Mouse (Mus musculus): ENCODE data around the gene Ankrd39. TPM values are rescaled to one million over a fixed set of nuclear protein-coding genes. Genes with fewer than 3 reads are reported as not detected.

Ankrd39 gene
- polyA plus RNA-seq, 1 experiment = 22.1 TPM

- TF ChIP-seq CTCF (IDR thresholded peaks at IDR 0.05; ENCODE audit: insufficient read depth, low read length) (no peak), POLR2A (IDR thresholded peaks at IDR 0.05; ENCODE audit: borderline replicate concordance, extremely low read depth, low read depth, low read length) (no peak)
- H3K4me3 ChIP-seq (replicated peaks; ENCODE audit: extremely low read depth, low read depth, low read length) = no peak overlapping the region
- H3K4me1 ChIP-seq (ENCODE audit: control insufficient read depth, insufficient read depth, low read length) = 0 out of 2 replicates have a peak, but pooled peaks cover 6% of the 10 kb centered on the region
- 56% methylated on average over 8 of the region's 8 CpGs for WGBS
- DNase-seq = no peak
These were observed 1.5 kb upstream of the Ankrd39 start for GRCm38 (mm10) chr1:36548771-36549170.

GRCm38 (mm10) chr1:36547981-36548598, 845 bp upstream of the Ankrd39 start:
- TF ChIP-seq CTCF (IDR thresholded peaks at IDR 0.05; ENCODE audit: insufficient read depth, low read length) (no peak), POLR2A (IDR thresholded peaks at IDR 0.05; ENCODE audit: borderline replicate concordance, extremely low read depth, low read depth, low read length) (no peak)
- H3K4me3 ChIP-seq (replicated peaks; ENCODE audit: extremely low read depth, low read depth, low read length) = no peak overlapping the region
- WGBS = 35% methylated on average over 9 of the region's 9 CpGs
- 0 out of 2 replicates have a peak, but pooled peaks cover 6% of the 10 kb centered on the region for H3K4me1 ChIP-seq (ENCODE audit: control insufficient read depth, insufficient read depth, low read length)
- no peak for DNase-seq

GRCm38 (mm10) chr1:36545845-36546600, 1.2 kb downstream of the Ankrd39 start:
- TF ChIP-seq POLR2A (IDR thresholded peaks at IDR 0.05; ENCODE audit: borderline replicate concordance, extremely low read depth, low read depth, low read length) (no peak), CTCF (IDR thresholded peaks at IDR 0.05; ENCODE audit: insufficient read depth, low read length) (no peak)
- DNase-seq = no peak
- Histone ChIP-seq H3K4me3 (replicated peaks; ENCODE audit: extremely low read depth, low read depth, low read length) (peak overlapping the region; percentile 68), H3K4me1 (ENCODE audit: control insufficient read depth, insufficient read depth, low read length) (0 out of 2 replicates have a peak, but pooled peaks cover 6% of the 10 kb centered on the region)
- WGBS = 69% methylated on average over 19 of the region's 19 CpGs

- no peak for DNase-seq
- 80% methylated on average over 2 of the region's 2 CpGs for WGBS
- Histone ChIP-seq H3K4me3 (replicated peaks; ENCODE audit: extremely low read depth, low read depth, low read length) (no peak overlapping the region), H3K4me1 (ENCODE audit: control insufficient read depth, insufficient read depth, low read length) (0 out of 2 replicates have a peak, but pooled peaks cover 6% of the 10 kb centered on the region)
- TF ChIP-seq POLR2A (IDR thresholded peaks at IDR 0.05; ENCODE audit: borderline replicate concordance, extremely low read depth, low read depth, low read length) = no peak
- no peak for TF ChIP-seq CTCF (IDR thresholded peaks at IDR 0.05; ENCODE audit: insufficient read depth, low read length)
These were observed 1.9 kb downstream of the Ankrd39 start for GRCm38 (mm10) chr1:36545382-36545781.

GRCm38 (mm10) chr1:36542925-36543324, 4.3 kb downstream of the Ankrd39 start:
- TF ChIP-seq POLR2A (IDR thresholded peaks at IDR 0.05; ENCODE audit: borderline replicate concordance, extremely low read depth, low read depth, low read length) (no peak), CTCF (IDR thresholded peaks at IDR 0.05; ENCODE audit: insufficient read depth, low read length) (no peak)
- Histone ChIP-seq H3K4me1 (ENCODE audit: control insufficient read depth, insufficient read depth, low read length) (0 out of 2 replicates have a peak, but pooled peaks cover 4% of the 10 kb centered on the region), H3K4me3 (replicated peaks; ENCODE audit: extremely low read depth, low read depth, low read length) (no peak overlapping the region)
- no peak for DNase-seq
- 96% methylated on average over 9 of the region's 9 CpGs for WGBS

GRCm38 (mm10) chr1:36541844-36542243, 5.4 kb downstream of the Ankrd39 start:
- H3K4me1 ChIP-seq (ENCODE audit: control insufficient read depth, insufficient read depth, low read length) = 0 out of 2 replicates have a peak, but pooled peaks cover 2% of the 10 kb centered on the region
- TF ChIP-seq POLR2A (IDR thresholded peaks at IDR 0.05; ENCODE audit: borderline replicate concordance, extremely low read depth, low read depth, low read length) (no peak), CTCF (IDR thresholded peaks at IDR 0.05; ENCODE audit: insufficient read depth, low read length) (no peak)
- H3K4me3 ChIP-seq (replicated peaks; ENCODE audit: extremely low read depth, low read depth, low read length) = no peak overlapping the region
- 97% methylated on average over 16 of the region's 16 CpGs for WGBS
- DNase-seq = no peak

- 93% methylated on average over 12 of the region's 12 CpGs for WGBS
- DNase-seq = no peak
- H3K4me3 ChIP-seq (replicated peaks; ENCODE audit: extremely low read depth, low read depth, low read length) = no peak overlapping the region
- TF ChIP-seq POLR2A (IDR thresholded peaks at IDR 0.05; ENCODE audit: borderline replicate concordance, extremely low read depth, low read depth, low read length) (no peak), CTCF (IDR thresholded peaks at IDR 0.05; ENCODE audit: insufficient read depth, low read length) (no peak)
- no peaks in the 10 kb centered on the region for H3K4me1 ChIP-seq (ENCODE audit: control insufficient read depth, insufficient read depth, low read length)
These were observed 6.4 kb downstream of the Ankrd39 start for GRCm38 (mm10) chr1:36540807-36541206.

GRCm38 (mm10) chr1:36540132-36540531, 7.1 kb downstream of the Ankrd39 start:
- H3K4me3 ChIP-seq (replicated peaks; ENCODE audit: extremely low read depth, low read depth, low read length) = no peak overlapping the region
- TF ChIP-seq CTCF (IDR thresholded peaks at IDR 0.05; ENCODE audit: insufficient read depth, low read length) (no peak), POLR2A (IDR thresholded peaks at IDR 0.05; ENCODE audit: borderline replicate concordance, extremely low read depth, low read depth, low read length) (no peak)
- peaks cover 4% of the 10 kb centered on the region; the same call in 1 of the 2 replicates for H3K4me1 ChIP-seq (ENCODE audit: control insufficient read depth, insufficient read depth, low read length)
- DNase-seq = no peak
- WGBS = 81% methylated on average over 11 of the region's 11 CpGs

- DNase-seq = peak; percentile 77
- WGBS = 33% methylated on average over 9 of the region's 9 CpGs
These were observed 8.1 kb downstream of the Ankrd39 start, which contains the start of gene Gm42417 for GRCm38 (mm10) chr1:36539186-36539585. Gene Gm42417 (minus strand): TSS chr1:36539429.

More at GRCm38 (mm10) chr1:36539186-36539585, 8.1 kb downstream of the Ankrd39 start, which contains the start of gene Gm42417:
- Histone ChIP-seq H3K4me3 (replicated peaks; ENCODE audit: extremely low read depth, low read depth, low read length) (no peak within 1 kb of the TSS), H3K4me1 (ENCODE audit: control insufficient read depth, insufficient read depth, low read length) (peaks cover 4% of the 10 kb centered on the region; the same call in 1 of the 2 replicates)
- TF ChIP-seq CTCF (IDR thresholded peaks at IDR 0.05; ENCODE audit: insufficient read depth, low read length) (no peak), POLR2A (IDR thresholded peaks at IDR 0.05; ENCODE audit: borderline replicate concordance, extremely low read depth, low read depth, low read length) (no peak)

Data from lung, adult 2 months (tissue).